Mouse (Mus musculus) embryonic facial prominence, embryonic 11.5 days (tissue): ENCODE measurements at regions not wholly inside any gene's neighbourhood (a gene's known extent, or its start where the extent isn't known, plus 50 kb on each side); places are given as distances from the start of the nearest gene placed in this dataset.

Experiments used
- ATAC-seq: fragments of 200-750 bp; cut with Nextera tagmentation; replicated peaks from 2 replicates; pipeline ENCODE4 v1.8.0; 2017; ENCODE audit warnings: low read depth; ENCODE audit not compliant: insufficient number of reproducible peaks, low FRiP score, low TSS enrichment
- DNase-seq: peaks from one replicate; pipeline ENCODE4 v3.0.0-alpha.2; 2015; ENCODE audit warnings: low spot score
- H3K27ac ChIP-seq: fragments of 300-500 bp; sonication (generic); replicated peaks from 2 replicates; pipeline ENCODE4 v1.5.1; 2014; ENCODE audit warnings: mild to moderate bottlenecking, low read depth, low read length, control low read depth
- H3K27me3 ChIP-seq: fragments of 300-500 bp; sonication (generic); 2 replicates; pipeline ENCODE4 v1.6.1; 2014; ENCODE audit warnings: mild to moderate bottlenecking, low read length, moderate library complexity, mixed read lengths; ENCODE audit not compliant: control insufficient read depth, insufficient read depth
- H3K36me3 ChIP-seq: fragments of 300-500 bp; sonication (generic); replicated peaks from 2 replicates; pipeline ENCODE4 v1.6.1; 2014; ENCODE audit warnings: low read depth, mild to moderate bottlenecking, low read length, moderate library complexity, mixed read lengths; ENCODE audit not compliant: control insufficient read depth, insufficient read depth
- H3K4me1 ChIP-seq: fragments of 300-500 bp; sonication (generic); 2 replicates; pipeline ENCODE4 v1.6.1; 2014; ENCODE audit warnings: low read length, mixed read lengths; ENCODE audit not compliant: control insufficient read depth, insufficient read depth
- H3K4me2 ChIP-seq: fragments of 300-500 bp; sonication (generic); 2 replicates; pipeline ENCODE4 v1.6.1; 2014; ENCODE audit warnings: low read depth, mild to moderate bottlenecking, control low read depth, low read length, moderate library complexity
- H3K4me3 ChIP-seq: fragments of 300-500 bp; sonication (generic); 2 replicates; pipeline ENCODE4 v1.5.1; 2014; ENCODE audit warnings: low read depth, low read length, control low read depth
- H3K9ac ChIP-seq: fragments of 300-500 bp; sonication (generic); replicated peaks from 2 replicates; pipeline ENCODE4 v1.6.1; 2014; ENCODE audit warnings: mild to moderate bottlenecking, control low read depth, low read length
- H3K9me3 ChIP-seq: fragments of 300-500 bp; sonication (generic); replicated peaks from 2 replicates; pipeline ENCODE4 v1.6.1; 2016; ENCODE audit warnings: mild to moderate bottlenecking, low read length, inconsistent platforms, mixed read lengths; ENCODE audit not compliant: control insufficient read depth
- WGBS: fragments of 180-500 bp; shearing (Covaris S2); extraction: QIAGEN DNeasy Blood & Tissue Kit; methylation state at CpG from one replicate; pipeline ENCODE4 v1.1.7; 2014; 5-methylcytosine and 5-hydroxymethylcytosine counted together

DNA sequence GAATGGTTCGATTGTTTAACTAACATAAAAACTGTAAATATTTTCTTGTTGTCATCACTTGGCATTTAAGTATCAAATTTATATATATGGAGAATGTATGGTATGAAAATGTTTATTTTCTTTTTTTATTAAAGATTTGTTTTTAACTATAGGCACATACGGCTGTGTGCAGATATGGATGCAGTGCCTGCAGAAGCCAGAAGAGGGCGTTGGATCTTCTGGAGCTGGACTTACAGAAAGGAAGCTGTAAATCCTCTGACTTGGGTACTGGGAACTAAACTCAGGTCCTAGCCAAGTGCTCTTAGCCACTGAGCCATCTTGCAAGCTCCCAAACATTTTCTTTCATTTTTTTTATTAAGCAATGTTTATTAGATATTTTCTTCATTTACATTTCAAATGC lies 157.0 kb downstream of the Pfkfb3 start:
- H3K9ac ChIP-seq: no peak overlapping the region
- 84% methylated on average over 3 of the region's 3 CpGs for WGBS
- no peaks in the 10 kb centered on the region for H3K4me1 ChIP-seq
- no peaks in the 10 kb centered on the region for H3K36me3 ChIP-seq
- no peak overlapping the region for H3K4me2 ChIP-seq
- ATAC-seq (no peak), DNase-seq (peak; percentile 15)
- no peaks in the 10 kb centered on the region for H3K9me3 ChIP-seq
- no peaks in the 10 kb centered on the region for H3K27me3 ChIP-seq
- H3K27ac ChIP-seq: no peak overlapping the region
- H3K4me3 ChIP-seq: no peak overlapping the region

DNA sequence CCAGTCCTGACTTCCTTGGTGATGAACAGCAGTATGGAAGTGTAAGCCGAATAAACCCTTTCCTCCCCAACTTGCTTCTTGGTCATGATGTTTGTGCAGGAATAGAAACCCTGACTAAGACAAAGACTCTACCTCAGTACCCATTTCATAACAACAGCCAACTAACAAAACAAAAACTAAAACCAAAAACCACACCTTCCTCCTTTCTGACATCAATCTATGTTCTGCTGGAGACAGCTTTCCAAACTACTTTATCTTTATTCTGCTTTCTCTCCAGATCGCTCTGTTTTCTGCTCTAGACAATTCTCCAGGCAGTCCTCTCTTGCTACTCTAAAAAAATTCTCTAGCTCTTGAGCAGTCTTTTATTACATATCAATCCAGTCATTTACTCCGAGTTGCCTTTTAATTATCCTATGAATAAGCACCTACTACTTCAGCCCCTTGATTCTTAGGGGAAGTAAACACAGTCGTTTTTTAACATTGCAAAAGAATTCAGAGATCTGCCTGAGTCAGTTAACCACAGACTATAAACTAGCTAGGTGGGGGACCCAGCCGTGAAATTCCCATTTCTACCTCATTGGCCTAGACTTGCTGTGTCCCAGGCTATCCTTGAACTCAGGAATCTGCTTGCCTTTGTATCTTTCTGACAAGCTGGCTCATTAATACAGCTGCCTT lies 159.1 kb downstream of the Pfkfb3 start:
- no peaks in the 10 kb centered on the region for H3K36me3 ChIP-seq
- H3K9ac ChIP-seq: no peak overlapping the region
- no peaks in the 10 kb centered on the region for H3K9me3 ChIP-seq
- H3K4me2 ChIP-seq: no peak overlapping the region
- WGBS: 72% methylated on average over 4 of the region's 5 CpGs
- H3K27me3 ChIP-seq: no peaks in the 10 kb centered on the region
- ATAC-seq (no peak), DNase-seq (no peak)
- no peak overlapping the region for H3K27ac ChIP-seq
- no peak overlapping the region for H3K4me3 ChIP-seq
- H3K4me1 ChIP-seq: no peaks in the 10 kb centered on the region

DNA sequence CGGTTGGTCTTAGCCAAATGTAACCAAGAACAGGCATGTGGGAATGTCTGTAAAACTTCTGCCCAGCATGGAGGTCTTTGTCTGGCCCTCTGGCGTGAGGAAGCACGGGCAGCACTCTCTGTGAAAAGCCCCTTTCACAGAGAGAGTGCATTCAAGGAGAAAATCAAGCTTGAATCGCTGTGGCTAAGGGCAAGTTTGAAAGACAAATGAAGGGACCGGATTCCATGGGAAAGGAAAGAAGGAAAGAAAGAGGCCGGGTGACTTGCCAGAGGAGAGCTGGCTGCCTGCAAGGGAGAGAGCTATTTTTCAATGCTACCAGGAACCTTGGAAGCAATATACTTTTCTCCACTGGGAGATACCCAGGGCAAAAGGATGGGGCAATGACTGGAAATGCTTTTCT lies 162.2 kb downstream of the Pfkfb3 start:
- Histone ChIP-seq H3K9me3 (no peaks in the 10 kb centered on the region), H3K9ac (no peak overlapping the region), H3K36me3 (no peaks in the 10 kb centered on the region), H3K4me1 (no peaks in the 10 kb centered on the region), H3K4me2 (no peak overlapping the region), H3K27ac (no peak overlapping the region), H3K4me3 (no peak overlapping the region), H3K27me3 (no peaks in the 10 kb centered on the region)
- 21% methylated on average over 6 of the region's 6 CpGs for WGBS
- ATAC-seq: 0 out of 2 replicates have a peak, but pooled peaks have one; percentile 62
- peak; percentile 28 for DNase-seq

DNA sequence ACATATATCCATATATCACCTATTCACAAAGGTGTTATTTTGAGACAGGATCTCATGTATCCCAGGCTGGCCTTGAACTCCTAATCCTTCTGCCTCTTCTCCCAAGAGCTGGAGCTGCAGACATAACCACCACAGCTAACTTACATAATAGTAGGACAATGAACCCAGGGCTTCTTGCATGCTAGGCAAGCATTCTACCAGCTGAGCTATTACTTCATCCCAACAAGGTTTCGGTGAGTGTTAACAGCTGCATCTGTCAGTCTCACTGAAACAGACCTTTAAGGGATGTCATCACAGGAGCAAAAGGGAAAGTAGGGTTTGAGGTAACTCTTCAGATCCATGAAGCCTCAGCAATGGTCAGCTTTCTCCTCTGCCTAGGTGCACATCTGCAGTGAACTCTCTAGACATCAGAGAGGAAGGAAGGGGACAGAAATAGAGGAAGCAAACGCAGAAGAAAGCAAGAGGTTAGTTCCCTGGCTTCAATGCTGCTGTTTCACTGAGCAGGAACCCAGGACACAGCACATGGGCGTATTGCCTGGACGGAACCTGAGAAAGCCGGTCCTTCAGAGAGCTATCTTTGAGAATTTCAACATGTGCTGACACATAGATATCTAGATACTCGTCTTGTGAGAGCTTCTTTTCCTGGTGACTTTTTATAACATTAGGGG lies 163.1 kb downstream of the Pfkfb3 start:
- no peak overlapping the region for H3K27ac ChIP-seq
- DNase-seq (no peak), ATAC-seq (no peak)
- no peak overlapping the region for H3K4me3 ChIP-seq
- no peak overlapping the region for H3K4me2 ChIP-seq
- no peak overlapping the region for H3K9ac ChIP-seq
- H3K9me3 ChIP-seq: no peaks in the 10 kb centered on the region
- no peaks in the 10 kb centered on the region for H3K4me1 ChIP-seq
- 69% methylated on average over 6 of the region's 6 CpGs for WGBS
- no peaks in the 10 kb centered on the region for H3K36me3 ChIP-seq
- H3K27me3 ChIP-seq: no peaks in the 10 kb centered on the region

- Histone ChIP-seq H3K36me3 (no peaks in the 10 kb centered on the region), H3K4me3 (no peak overlapping the region), H3K9me3 (no peaks in the 10 kb centered on the region), H3K9ac (no peak overlapping the region), H3K4me1 (no peaks in the 10 kb centered on the region), H3K27ac (no peak overlapping the region), H3K4me2 (no peak overlapping the region), H3K27me3 (no peaks in the 10 kb centered on the region)
- ATAC-seq: no peak
- 90% methylated on average over 2 of the region's 2 CpGs for WGBS
- DNase-seq: no peak
These were observed 166.3 kb downstream of the Pfkfb3 start for GRCm38 (mm10) chr2:11387623-11388022.

DNA sequence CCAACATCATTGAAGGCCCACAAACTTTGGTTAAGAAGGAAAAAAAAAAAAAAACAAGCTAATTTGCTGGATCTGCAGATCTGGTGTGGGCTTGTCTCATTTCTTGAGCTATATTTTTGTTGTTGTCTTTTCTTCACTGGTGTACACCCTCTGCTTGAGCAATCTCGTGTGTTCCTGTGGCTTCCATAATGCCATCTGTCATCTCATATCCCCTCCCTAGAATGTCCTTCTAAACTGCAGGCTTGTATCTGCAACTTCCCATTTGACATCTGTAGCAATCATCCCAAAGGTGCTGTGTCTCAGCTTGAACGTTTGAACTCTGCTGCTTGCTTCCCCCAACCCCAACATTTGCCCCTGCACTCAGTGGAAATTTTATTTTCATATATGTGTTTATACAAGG lies 170.1 kb downstream of the Pfkfb3 start:
- no peaks in the 10 kb centered on the region for H3K27me3 ChIP-seq

DNA sequence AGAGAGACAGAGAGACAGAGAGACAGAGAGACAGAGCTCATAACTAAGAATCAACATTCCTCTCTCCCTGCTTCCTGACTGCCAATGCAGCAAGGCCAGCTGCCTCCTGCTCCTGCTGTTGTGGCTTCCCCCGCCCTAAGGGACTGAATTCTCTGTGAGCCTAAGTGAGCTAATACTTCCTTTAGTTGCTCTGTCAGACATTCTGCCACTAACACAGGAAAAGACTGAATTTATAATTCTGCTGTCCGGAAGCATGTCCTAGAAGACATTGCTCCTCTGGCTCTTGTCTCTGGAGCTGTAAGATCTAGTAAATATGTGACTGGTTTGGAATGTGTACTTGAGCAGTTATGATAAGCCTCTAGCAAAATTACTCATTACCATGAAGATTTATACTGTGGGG lies 176.7 kb downstream of the Pfkfb3 start:
- Histone ChIP-seq H3K4me3 (no peak overlapping the region), H3K36me3 (no peaks in the 10 kb centered on the region), H3K4me1 (no peaks in the 10 kb centered on the region), H3K4me2 (no peak overlapping the region), H3K27me3 (no peaks in the 10 kb centered on the region), H3K9ac (no peak overlapping the region), H3K27ac (no peak overlapping the region), H3K9me3 (no peaks in the 10 kb centered on the region)
- ATAC-seq: no peak
- no peak for DNase-seq
- 58% methylated on average over 2 of the region's 2 CpGs for WGBS

More for the DNA sequence above, 170.1 kb downstream of the Pfkfb3 start:
- no peak for ATAC-seq
- H3K4me2 ChIP-seq: no peak overlapping the region
- no peaks in the 10 kb centered on the region for H3K9me3 ChIP-seq
- H3K4me1 ChIP-seq: no peaks in the 10 kb centered on the region
- no peak overlapping the region for H3K27ac ChIP-seq
- H3K4me3 ChIP-seq: no peak overlapping the region
- WGBS: 58% methylated on average over 2 of the region's 2 CpGs
- no peak overlapping the region for H3K9ac ChIP-seq
- no peaks in the 10 kb centered on the region for H3K36me3 ChIP-seq
- DNase-seq: no peak

DNA sequence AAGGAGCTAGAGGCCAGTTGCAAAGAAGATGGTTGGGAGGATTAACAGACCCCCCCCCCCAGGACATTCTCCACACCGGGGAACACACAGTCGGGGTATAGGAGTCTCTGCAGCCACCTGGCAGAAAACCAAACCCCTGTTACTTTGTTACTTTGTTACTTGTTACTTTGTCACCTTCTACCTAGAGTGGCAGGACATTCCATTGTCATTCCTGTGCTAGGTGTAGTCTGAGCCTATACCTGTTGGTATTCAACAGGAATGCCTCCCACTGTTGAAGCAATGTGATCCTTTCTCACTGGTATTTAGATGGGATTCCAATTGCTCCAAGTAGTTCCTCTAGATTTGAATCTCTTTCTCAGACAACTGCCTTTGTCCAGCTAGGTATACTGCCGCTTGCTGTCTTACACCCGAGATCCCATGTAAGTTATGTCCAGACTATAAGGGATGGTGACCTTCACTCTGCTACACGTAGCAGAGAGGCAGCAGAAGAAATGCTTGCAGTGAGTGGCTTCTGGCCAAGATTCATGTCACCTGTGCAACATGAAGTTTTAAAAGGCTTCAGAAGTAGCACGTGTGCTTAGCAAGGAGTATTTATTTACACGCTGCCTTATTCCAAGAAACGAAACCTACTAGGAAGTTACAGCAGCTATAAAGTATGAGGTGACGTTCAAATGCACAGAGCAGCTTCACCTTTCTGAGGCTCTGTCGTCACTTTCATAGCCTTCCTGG lies 178.0 kb downstream of the Pfkfb3 start:
- H3K9ac ChIP-seq: no peak overlapping the region
- no peak overlapping the region for H3K27ac ChIP-seq
- no peaks in the 10 kb centered on the region for H3K36me3 ChIP-seq
- no peak; the same call in 1 of the 2 replicates for ATAC-seq
- no peaks in the 10 kb centered on the region for H3K4me1 ChIP-seq
- no peaks in the 10 kb centered on the region for H3K27me3 ChIP-seq
- no peak overlapping the region for H3K4me3 ChIP-seq
- no peak for DNase-seq
- no peaks in the 10 kb centered on the region for H3K9me3 ChIP-seq
- 79% methylated on average over 10 of the region's 10 CpGs for WGBS
- H3K4me2 ChIP-seq: no peak overlapping the region
